Mouse (Mus musculus) cerebellum, adult 2 months (tissue): ENCODE results near the gene Stox2. TPM values are rescaled to one million over a fixed set of nuclear protein-coding genes. Genes with fewer than 3 reads are reported as not detected.
A peak's percentile ranks its signal among the peaks of the same experiment; 100 is the strongest.

Experiments used
- DNase-seq, 2 experiments: peaks; one replicate each; pipeline ENCODE4 v3.0.0; 2021
- H3K27ac ChIP-seq: fragments of 200-500 bp; 2 replicates; pipeline ENCODE4 v1.5.1; 2012; ENCODE audit warnings: low read length, control low read depth, inconsistent platforms; ENCODE audit not compliant: insufficient read depth
- H3K27me3 ChIP-seq: fragments of 200-500 bp; 2 replicates; pipeline ENCODE4 v1.6.1; 2012; ENCODE audit warnings: inconsistent platforms, mild to moderate bottlenecking, low read length, moderate library complexity; ENCODE audit not compliant: control insufficient read depth, insufficient read depth
- H3K4me1 ChIP-seq: fragments of 200-500 bp; 2 replicates; pipeline ENCODE4 v1.6.1; 2011; ENCODE audit warnings: low read length; ENCODE audit not compliant: control insufficient read depth, insufficient read depth
- H3K4me3 ChIP-seq: fragments of 200-500 bp; replicated peaks from 2 replicates; pipeline ENCODE3; 2011; ENCODE audit warnings: mild to moderate bottlenecking, low read depth, low read length, control low read depth; ENCODE audit not compliant: insufficient read depth
- CTCF ChIP-seq: fragments of 200-500 bp; IDR thresholded peaks from 2 replicates; pipeline ENCODE4 v1.5.1; 2011; ENCODE audit warnings: low read depth, mild to moderate bottlenecking, control low read depth, low read length, moderate library complexity, borderline replicate concordance; ENCODE audit not compliant: insufficient read depth
- POLR2A ChIP-seq: fragments of 200-500 bp; IDR thresholded peaks from 2 replicates; pipeline ENCODE4 v1.6.1; 2011; ENCODE audit warnings: low read length, control low read depth, borderline replicate concordance; ENCODE audit not compliant: insufficient read depth
- WGBS: fragments of 180-500 bp; shearing (Covaris S2); methylation state at CpG from one replicate; pipeline ENCODE4 v1.1.7; 2018; 5-methylcytosine and 5-hydroxymethylcytosine counted together
- polyA plus RNA-seq: library from polyadenylated mRNA; depleted of rRNA; stranded (reverse); fragments of >200 nt; gene quantifications from 2 replicates; pipeline ENCODE4 v1.2.3, GENCODE M21; 2012

The Stox2 gene
- polyA plus RNA-seq, 1 experiment: 19.3 TPM

- DNase-seq: no peak
- 60% methylated on average over 17 of the region's 17 CpGs for WGBS
Measured at GRCm38 (mm10) chr8:47263070-47263843, 182.9 kb downstream of the Stox2 start.

GRCm38 (mm10) chr8:47260751-47261474 is 185.2 kb downstream of the Stox2 start:
- no peak for DNase-seq
- no peaks in the 10 kb centered on the region for H3K27me3 ChIP-seq
- TF ChIP-seq CTCF (no peak), POLR2A (no peak)
- no peak overlapping the region for H3K27ac ChIP-seq
- H3K4me3 ChIP-seq: no peak overlapping the region
- 31% methylated on average over 12 of the region's 12 CpGs for WGBS
- H3K4me1 ChIP-seq: peaks cover 24% of the 10 kb centered on the region

More at GRCm38 (mm10) chr8:47263070-47263843, 182.9 kb downstream of the Stox2 start:
- Histone ChIP-seq H3K27ac (no peak overlapping the region), H3K4me1 (peaks cover 21% of the 10 kb centered on the region), H3K4me3 (no peak overlapping the region), H3K27me3 (no peaks in the 10 kb centered on the region)
- no peak for TF ChIP-seq POLR2A
- no peak for TF ChIP-seq CTCF

DNA sequence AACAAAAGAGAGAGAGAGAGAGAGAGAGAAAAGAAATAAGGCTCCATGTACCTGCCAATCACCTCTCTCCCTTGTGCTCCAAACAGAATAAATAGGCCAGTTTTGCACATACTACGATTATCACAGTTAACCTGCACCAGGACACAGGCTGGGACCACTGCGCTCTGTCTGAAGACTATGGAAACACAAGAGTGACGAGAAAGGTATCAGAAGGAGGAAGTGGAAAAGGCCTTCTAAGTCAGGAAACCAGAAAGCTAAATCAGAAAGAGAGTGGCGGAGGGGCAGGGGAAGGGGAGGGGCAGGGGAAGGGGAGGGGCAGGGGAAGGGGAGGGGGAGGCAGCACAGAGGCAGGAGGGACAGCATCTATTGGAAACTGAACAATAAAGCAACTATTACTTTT is 195.3 kb downstream of the Stox2 start:
- H3K4me1 ChIP-seq: peaks cover 6% of the 10 kb centered on the region
- 79% methylated on average over 4 of the region's 4 CpGs for WGBS
- no peak for DNase-seq
- no peak overlapping the region for H3K27ac ChIP-seq
- H3K4me3 ChIP-seq: no peak overlapping the region
- H3K27me3 ChIP-seq: no peaks in the 10 kb centered on the region
- TF ChIP-seq CTCF (no peak), POLR2A (no peak)

GRCm38 (mm10) chr8:47245116-47245515 is 201.0 kb downstream of the Stox2 start:
- WGBS: 75% methylated on average over 4 of the region's 4 CpGs
- peak in 1 of 2 experiments; percentile 3 for DNase-seq
- H3K27ac ChIP-seq: no peak overlapping the region
- no peak overlapping the region for H3K4me3 ChIP-seq
- no peak for TF ChIP-seq POLR2A
- TF ChIP-seq CTCF: no peak
- no peaks in the 10 kb centered on the region for H3K27me3 ChIP-seq
- peaks cover 6% of the 10 kb centered on the region for H3K4me1 ChIP-seq

- 75% methylated on average over 15 of the region's 15 CpGs for WGBS
- Histone ChIP-seq H3K4me3 (no peak overlapping the region), H3K27ac (peak overlapping the region; percentile 60; the same call in 1 of the 2 replicates), H3K27me3 (no peaks in the 10 kb centered on the region), H3K4me1 (peaks cover 6% of the 10 kb centered on the region)
- no peak for DNase-seq
- no peak for TF ChIP-seq CTCF
- no peak for TF ChIP-seq POLR2A
Measured at GRCm38 (mm10) chr8:47244202-47244601, 202.0 kb downstream of the Stox2 start.

DNA sequence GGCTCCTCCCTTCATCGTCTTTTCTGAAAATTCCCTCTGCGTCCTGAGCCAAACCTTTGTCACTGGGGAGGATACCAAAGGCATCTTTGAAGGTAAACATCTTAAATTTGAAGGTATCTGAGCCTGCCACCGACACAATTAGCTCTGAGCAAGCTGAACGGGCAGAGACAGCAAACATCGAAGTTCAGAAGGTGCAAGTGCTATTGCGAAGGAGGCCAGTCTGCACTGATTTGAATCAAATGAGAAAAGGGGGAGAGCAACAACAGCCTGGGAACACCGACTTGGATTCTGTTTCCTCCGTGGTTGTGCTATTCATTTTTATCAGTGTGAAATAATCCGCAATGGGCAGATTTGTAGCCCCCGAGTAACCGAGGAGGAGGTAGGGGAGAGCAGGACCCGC is 202.5 kb downstream of the Stox2 start:
- Histone ChIP-seq H3K4me1 (peaks cover 2% of the 10 kb centered on the region), H3K4me3 (peak overlapping the region; percentile 66)
- WGBS: 15% methylated on average over 12 of the region's 12 CpGs

DNA sequence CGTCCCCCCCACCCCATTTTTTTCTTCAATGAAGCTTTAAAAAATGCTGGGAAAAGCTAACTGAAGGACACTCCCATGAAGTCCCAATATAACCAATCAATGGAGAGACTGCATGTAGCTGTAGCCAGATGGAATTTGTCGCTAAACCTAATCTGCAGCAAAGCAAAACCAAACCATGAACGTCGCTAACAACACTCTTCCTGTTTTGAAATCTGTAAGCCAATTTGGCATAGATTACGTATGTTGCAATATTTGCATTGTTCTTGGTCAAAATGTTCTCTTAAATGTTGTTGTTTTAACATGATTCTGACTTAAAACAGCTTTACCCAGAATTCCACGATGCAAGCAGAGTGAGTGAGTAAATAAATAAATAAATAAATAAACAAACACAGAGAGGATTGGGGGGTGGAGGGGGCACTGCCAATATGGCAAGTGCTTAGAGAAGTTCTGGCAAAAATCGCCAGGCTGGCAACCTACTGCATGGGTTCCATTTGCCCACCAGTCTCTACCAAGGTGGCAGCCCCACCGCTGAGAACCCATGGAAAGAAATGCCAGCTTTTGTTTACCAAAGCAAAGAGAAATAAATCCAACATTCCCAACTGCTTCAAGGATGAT is 203.0 kb downstream of the Stox2 start:
- peak overlapping the region; percentile 66 for H3K4me3 ChIP-seq
- H3K27ac ChIP-seq: peak overlapping the region; percentile 60
- H3K27me3 ChIP-seq: no peaks in the 10 kb centered on the region
- TF ChIP-seq CTCF (no peak), POLR2A (no peak)
- DNase-seq: peak; percentile 40 to 46
- H3K4me1 ChIP-seq: no peaks in the 10 kb centered on the region; the same call in 1 of the 2 replicates
- WGBS: 3% methylated on average over 8 of the region's 8 CpGs

More for the DNA sequence above, 202.5 kb downstream of the Stox2 start:
- H3K27me3 ChIP-seq: no peaks in the 10 kb centered on the region
- peak overlapping the region; percentile 60 for H3K27ac ChIP-seq
- no peak for TF ChIP-seq CTCF
- no peak for TF ChIP-seq POLR2A
- peak in 1 of 2 experiments; percentile 44 for DNase-seq
